Mouse (Mus musculus): ENCODE data around the gene Haus5. TPM values are rescaled to one million over a fixed set of nuclear protein-coding genes. Genes with fewer than 3 reads are reported as not detected.

Haus5 gene
- 24.1 and 28.2 TPM in 2 replicates for polyA plus RNA-seq (2012; rRNA removed)

GRCm38 (mm10) chr7:30664529-30665200 is at the start of gene Haus5:
Haus5 (minus strand) TSS chr7:30664994.

GRCm38 (mm10) chr7:30711942-30712341 is 47.1 kb upstream of the Haus5 start, which contains the start of gene Atp4a:
Atp4a (plus strand) TSS chr7:30712209.

GRCm38 (mm10) chr7:30698589-30698988 is 33.8 kb upstream of the Haus5 start, which contains the start of gene 2200002J24Rik:
2200002J24Rik (plus strand) TSS chr7:30698926.

GRCm38 (mm10) chr7:30671480-30671879 is 6.7 kb upstream of the Haus5 start, which contains the start of gene Pmis2:
Pmis2 (minus strand) TSS chr7:30671605.

GRCm38 (mm10) chr7:30649591-30650540 is 14.9 kb downstream of the Haus5 start, which contains the start of gene Rbm42:
Rbm42 (minus strand) TSS chr7:30650317.

GRCm38 (mm10) chr7:30635752-30636151 is 29.0 kb downstream of the Haus5 start, which contains the start of gene Etv2:
Etv2 (minus strand) TSS chr7:30635852.

GRCm38 (mm10) chr7:30625530-30626384 is 39.0 kb downstream of the Haus5 start, which contains the start of gene Cox6b1:
Cox6b1 (minus strand) TSS chr7:30626151.

GRCm38 (mm10) chr7:30612654-30613402 is 52.0 kb downstream of the Haus5 start, which contains the start of gene Upk1a:
Upk1a (minus strand) TSS chr7:30612847.

Other genes starting within 250 kb of the Haus5 start
- gene Hcst, start 245.1 kb downstream of the Haus5 start, polyA plus RNA-seq (2012; rRNA removed): 2.0 and 2.7 TPM in 2 replicates
- 0.76 and 1.2 TPM in 2 replicates for gene Nfkbid, start 243.3 kb downstream of the Haus5 start, polyA plus RNA-seq (2012; rRNA removed)
- 2.6 and 3.0 TPM in 2 replicates for gene Aplp1, start 219.5 kb downstream of the Haus5 start, polyA plus RNA-seq (2012; rRNA removed)
- gene Kirrel2, start 207.3 kb downstream of the Haus5 start, polyA plus RNA-seq (2012; rRNA removed): 0.06 and 0.09 TPM in 2 replicates
- 0.06 and 0.07 TPM in 2 replicates for gene Nphs1, start 206.7 kb downstream of the Haus5 start, polyA plus RNA-seq (2012; rRNA removed)
- 40.2 and 47.9 TPM in 2 replicates for gene Prodh2, start 171.4 kb downstream of the Haus5 start, polyA plus RNA-seq (2012; rRNA removed)
- gene Arhgap33, start 129.9 kb downstream of the Haus5 start, polyA plus RNA-seq (2012; rRNA removed): 5.9 and 7.3 TPM in 2 replicates
- 3.4 and 3.7 TPM in 2 replicates for gene Hspb6, start 112.8 kb downstream of the Haus5 start, polyA plus RNA-seq (2012; rRNA removed)
- gene Proser3, start 112.7 kb downstream of the Haus5 start, polyA plus RNA-seq (2012; rRNA removed): 5.0 and 6.7 TPM in 2 replicates
- gene Lin37, start 105.2 kb downstream of the Haus5 start, polyA plus RNA-seq (2012; rRNA removed): 14.5 and 16.8 TPM in 2 replicates
- 30.3 and 31.5 TPM in 2 replicates for gene U2af1l4, start 101.7 kb downstream of the Haus5 start, polyA plus RNA-seq (2012; rRNA removed)
- 1.0 and 1.8 TPM in 2 replicates for gene Gm49396, start 101.7 kb downstream of the Haus5 start, polyA plus RNA-seq (2012; rRNA removed)
- gene Psenen, start 101.4 kb downstream of the Haus5 start, polyA plus RNA-seq (2012; rRNA removed): 52.6 and 62.2 TPM in 2 replicates
- 1.6 and 1.8 TPM in 2 replicates for gene Igflr1, start 99.6 kb downstream of the Haus5 start, polyA plus RNA-seq (2012; rRNA removed)
- 9.7 and 11.2 TPM in 2 replicates for gene Kmt2b, start 76.3 kb downstream of the Haus5 start, polyA plus RNA-seq (2012; rRNA removed)
- 0.03 and 0.09 TPM in 2 replicates for gene Zbtb32, start 66.1 kb downstream of the Haus5 start, polyA plus RNA-seq (2012; rRNA removed)
- 0.21 and 0.71 TPM in 2 replicates for gene Upk1a, start 52.1 kb downstream of the Haus5 start, polyA plus RNA-seq (2012; rRNA removed)
- 430 and 478 TPM in 2 replicates for gene Cox6b1, start 38.8 kb downstream of the Haus5 start, polyA plus RNA-seq (2012; rRNA removed)
- 0.03 TPM in 1 of 2 replicates, not detected in the other for gene Etv2, start 29.1 kb downstream of the Haus5 start, polyA plus RNA-seq (2012; rRNA removed)
- 21.9 and 25.1 TPM in 2 replicates for gene Rbm42, start 14.7 kb downstream of the Haus5 start, polyA plus RNA-seq (2012; rRNA removed)
- gene Pmis2, start 6.6 kb upstream of the Haus5 start, polyA plus RNA-seq (2012; rRNA removed): not detected in 2 replicates
- gene 2200002J24Rik, start 33.9 kb upstream of the Haus5 start, polyA plus RNA-seq (2012; rRNA removed): 0.09 and 0.21 TPM in 2 replicates
- 0.74 and 0.90 TPM in 2 replicates for gene Atp4a, start 47.2 kb upstream of the Haus5 start, polyA plus RNA-seq (2012; rRNA removed)
- 56.5 and 63.8 TPM in 2 replicates for gene Tmem147, start 64.5 kb upstream of the Haus5 start, polyA plus RNA-seq (2012; rRNA removed)
- not detected in 2 replicates for gene Gapdhs, start 78.7 kb upstream of the Haus5 start, polyA plus RNA-seq (2012; rRNA removed)
- gene Sbsn, start 86.5 kb upstream of the Haus5 start, polyA plus RNA-seq (2012; rRNA removed): 0.61 and 0.74 TPM in 2 replicates
- gene Dmkn, start 98.8 kb upstream of the Haus5 start, polyA plus RNA-seq (2012; rRNA removed): 0.16 and 0.25 TPM in 2 replicates
- 0.20 TPM in 1 of 2 replicates, not detected in the other for gene Krtdap, start 122.9 kb upstream of the Haus5 start, polyA plus RNA-seq (2012; rRNA removed)
- gene Ffar2, start 158.8 kb upstream of the Haus5 start, polyA plus RNA-seq (2012; rRNA removed): 0.31 and 0.33 TPM in 2 replicates
- gene Ffar3, start 191.2 kb upstream of the Haus5 start, polyA plus RNA-seq (2012; rRNA removed): not detected in 2 replicates
- not detected in 2 replicates for gene Ffar1, start 196.6 kb upstream of the Haus5 start, polyA plus RNA-seq (2012; rRNA removed)
- 0.23 and 0.37 TPM in 2 replicates for gene Cd22, start 215.3 kb upstream of the Haus5 start, polyA plus RNA-seq (2012; rRNA removed)
- 0.17 and 0.22 TPM in 2 replicates for gene Mag, start 249.9 kb upstream of the Haus5 start, polyA plus RNA-seq (2012; rRNA removed)

All from liver, embryonic 14 days (tissue).